Mouse (Mus musculus): Measurements from ENCODE around the gene Txnrd3. TPM values are rescaled to one million over a fixed set of nuclear protein-coding genes. Genes with fewer than 3 reads are reported as not detected.

Gene Txnrd3
- polyA plus RNA-seq, 1 experiment from 2014 or later: 13.2 TPM

GRCm38 (mm10) chr6:89662521-89662920 lies 18.7 kb downstream of the Txnrd3 start:
- no peak overlapping the region for H3K4me3 ChIP-seq (ENCODE audit: low read depth, low read length)
- no peak overlapping the region for H3K4me2 ChIP-seq (ENCODE audit: low read depth)
- no peaks in the 10 kb centered on the region for H3K27me3 ChIP-seq (ENCODE audit: control insufficient read depth, insufficient read depth, low read length)
- H3K9me3 ChIP-seq (ENCODE audit: control insufficient read depth, low read length): no peaks in the 10 kb centered on the region
- no peaks in the 10 kb centered on the region for H3K4me1 ChIP-seq (ENCODE audit: control insufficient read depth, insufficient read depth, low read length)
- no peaks in the 10 kb centered on the region for H3K36me3 ChIP-seq (ENCODE audit: control insufficient read depth, insufficient read depth, low read length)
- H3K27ac ChIP-seq (ENCODE audit: low read depth, low read length): no peak overlapping the region
- H3K9ac ChIP-seq (ENCODE audit: low read length): no peak overlapping the region
- DNase-seq (ENCODE audit: low spot score): no peak
- whole genome bisulfite sequencing: 93% methylated on average over 3 of the region's 3 CpGs
- ATAC-seq (ENCODE audit: insufficient read depth, low FRiP score, low TSS enrichment): no peak

DNA sequence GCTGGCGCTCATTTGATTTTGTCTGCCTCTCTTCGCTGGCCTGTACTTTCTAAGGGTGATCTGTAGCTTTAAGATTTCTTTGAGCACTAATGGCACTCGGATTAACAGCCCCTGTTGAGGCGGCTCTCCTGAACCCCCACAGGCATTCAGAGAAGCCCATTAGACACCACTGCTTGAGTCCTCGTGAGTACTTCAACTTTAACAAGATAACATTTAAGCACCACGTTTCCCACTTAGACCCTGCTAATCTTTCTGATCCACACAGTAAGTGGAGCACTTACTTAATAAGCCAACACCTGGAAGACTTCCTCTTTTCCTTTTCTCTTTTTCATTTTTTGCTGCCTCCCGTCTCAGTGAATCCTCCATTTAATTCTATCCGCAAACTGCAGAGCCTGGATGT lies 21.4 kb downstream of the Txnrd3 start:
- DNase-seq (ENCODE audit: low spot score) (no peak), ATAC-seq (ENCODE audit: insufficient read depth, low FRiP score, low TSS enrichment) (no peak)
- 65% methylated on average over 8 of the region's 8 CpGs for WGBS
- Histone ChIP-seq H3K9me3 (ENCODE audit: control insufficient read depth, low read length) (no peaks in the 10 kb centered on the region), H3K9ac (ENCODE audit: low read length) (no peak overlapping the region), H3K4me2 (ENCODE audit: low read depth) (no peak overlapping the region), H3K27ac (ENCODE audit: low read depth, low read length) (no peak overlapping the region), H3K36me3 (ENCODE audit: control insufficient read depth, insufficient read depth, low read length) (no peaks in the 10 kb centered on the region), H3K27me3 (ENCODE audit: control insufficient read depth, insufficient read depth, low read length) (no peaks in the 10 kb centered on the region), H3K4me1 (ENCODE audit: control insufficient read depth, insufficient read depth, low read length) (no peaks in the 10 kb centered on the region), H3K4me3 (ENCODE audit: low read depth, low read length) (no peak overlapping the region)

GRCm38 (mm10) chr6:89665667-89666066 lies 21.9 kb downstream of the Txnrd3 start:
- Histone ChIP-seq H3K4me1 (ENCODE audit: control insufficient read depth, insufficient read depth, low read length) (no peaks in the 10 kb centered on the region), H3K9ac (ENCODE audit: low read length) (no peak overlapping the region), H3K4me2 (ENCODE audit: low read depth) (no peak overlapping the region), H3K36me3 (ENCODE audit: control insufficient read depth, insufficient read depth, low read length) (no peaks in the 10 kb centered on the region), H3K27ac (ENCODE audit: low read depth, low read length) (no peak overlapping the region), H3K27me3 (ENCODE audit: control insufficient read depth, insufficient read depth, low read length) (no peaks in the 10 kb centered on the region), H3K9me3 (ENCODE audit: control insufficient read depth, low read length) (no peaks in the 10 kb centered on the region), H3K4me3 (ENCODE audit: low read depth, low read length) (no peak overlapping the region)
- ATAC-seq (ENCODE audit: insufficient read depth, low FRiP score, low TSS enrichment): no peak
- DNase-seq (ENCODE audit: low spot score): no peak
- 87% methylated on average over 7 of the region's 7 CpGs for WGBS

- WGBS: 78% methylated on average over 3 of the region's 3 CpGs
- DNase-seq (ENCODE audit: low spot score) (no peak), ATAC-seq (ENCODE audit: insufficient read depth, low FRiP score, low TSS enrichment) (no peak)
- Histone ChIP-seq H3K4me3 (ENCODE audit: low read depth, low read length) (no peak overlapping the region), H3K9ac (ENCODE audit: low read length) (no peak overlapping the region), H3K4me2 (ENCODE audit: low read depth) (no peak overlapping the region), H3K36me3 (ENCODE audit: control insufficient read depth, insufficient read depth, low read length) (no peaks in the 10 kb centered on the region), H3K9me3 (ENCODE audit: control insufficient read depth, low read length) (no peaks in the 10 kb centered on the region), H3K27ac (ENCODE audit: low read depth, low read length) (no peak overlapping the region), H3K27me3 (ENCODE audit: control insufficient read depth, insufficient read depth, low read length) (no peaks in the 10 kb centered on the region), H3K4me1 (ENCODE audit: control insufficient read depth, insufficient read depth, low read length) (no peaks in the 10 kb centered on the region)
Measured at GRCm38 (mm10) chr6:89666976-89667375, 23.2 kb downstream of the Txnrd3 start.

DNA sequence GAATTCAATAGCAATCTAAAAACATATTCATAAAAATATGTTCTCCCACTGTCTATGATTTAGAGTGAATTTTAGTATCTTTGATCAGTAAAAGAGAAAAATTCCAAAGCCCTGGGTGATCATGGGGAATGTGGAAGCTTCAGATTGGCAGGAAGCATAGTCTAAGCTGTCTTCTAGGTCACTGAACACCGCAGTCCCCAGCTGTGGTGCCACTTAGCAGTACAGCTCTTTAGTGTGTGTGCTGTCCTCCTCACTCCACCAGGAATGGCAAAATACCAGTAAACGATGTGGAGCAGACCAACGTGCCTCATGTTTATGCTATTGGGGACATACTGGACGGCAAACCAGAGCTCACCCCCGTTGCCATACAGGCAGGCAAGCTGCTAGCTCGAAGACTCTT lies 25.8 kb downstream of the Txnrd3 start:
- no peaks in the 10 kb centered on the region for H3K4me1 ChIP-seq (ENCODE audit: control insufficient read depth, insufficient read depth, low read length)
- 92% methylated on average over 6 of the region's 6 CpGs for WGBS
- no peaks in the 10 kb centered on the region for H3K9me3 ChIP-seq (ENCODE audit: control insufficient read depth, low read length)
- H3K9ac ChIP-seq (ENCODE audit: low read length): no peak overlapping the region
- DNase-seq (ENCODE audit: low spot score) (no peak), ATAC-seq (ENCODE audit: insufficient read depth, low FRiP score, low TSS enrichment) (no peak)
- no peak overlapping the region for H3K27ac ChIP-seq (ENCODE audit: low read depth, low read length)
- H3K4me3 ChIP-seq (ENCODE audit: low read depth, low read length): no peak overlapping the region
- H3K4me2 ChIP-seq (ENCODE audit: low read depth): no peak overlapping the region
- H3K27me3 ChIP-seq (ENCODE audit: control insufficient read depth, insufficient read depth, low read length): no peaks in the 10 kb centered on the region
- no peaks in the 10 kb centered on the region; the same call in 1 of the 2 replicates for H3K36me3 ChIP-seq (ENCODE audit: control insufficient read depth, insufficient read depth, low read length)

- 78% methylated on average over 6 of the region's 6 CpGs for WGBS
- H3K27me3 ChIP-seq (ENCODE audit: control insufficient read depth, insufficient read depth, low read length): no peaks in the 10 kb centered on the region
- no peak for ATAC-seq (ENCODE audit: insufficient read depth, low FRiP score, low TSS enrichment)
- H3K36me3 ChIP-seq (ENCODE audit: control insufficient read depth, insufficient read depth, low read length): no peaks in the 10 kb centered on the region; the same call in 1 of the 2 replicates
- H3K4me1 ChIP-seq (ENCODE audit: control insufficient read depth, insufficient read depth, low read length): no peaks in the 10 kb centered on the region
- H3K9ac ChIP-seq (ENCODE audit: low read length): no peak overlapping the region
- no peaks in the 10 kb centered on the region for H3K9me3 ChIP-seq (ENCODE audit: control insufficient read depth, low read length)
- no peak for DNase-seq (ENCODE audit: low spot score)
- no peak overlapping the region for H3K27ac ChIP-seq (ENCODE audit: low read depth, low read length)
- no peak overlapping the region for H3K4me2 ChIP-seq (ENCODE audit: low read depth)
- no peak overlapping the region for H3K4me3 ChIP-seq (ENCODE audit: low read depth, low read length)
Measured at GRCm38 (mm10) chr6:89671431-89671830, 27.6 kb downstream of the Txnrd3 start.

DNA sequence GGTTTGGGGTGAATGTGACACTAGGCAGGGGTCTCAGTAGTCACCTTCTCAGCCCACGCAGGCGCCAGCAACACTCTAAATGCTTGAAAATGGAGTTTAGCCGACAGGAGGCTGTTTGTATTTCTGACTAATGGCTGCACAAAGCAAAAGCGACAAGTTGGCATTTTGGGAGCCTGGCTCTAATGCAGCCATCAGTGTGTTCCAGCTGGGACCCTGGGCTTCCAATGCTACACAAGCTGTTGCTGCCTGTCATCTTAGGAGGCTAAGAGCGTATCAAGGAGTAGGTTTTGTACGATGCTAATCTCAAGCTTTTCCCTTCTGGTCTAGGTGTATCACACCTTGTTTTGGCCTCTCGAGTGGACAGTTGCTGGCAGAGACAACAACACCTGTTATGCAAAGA lies 28.9 kb downstream of the Txnrd3 start:
- Histone ChIP-seq H3K27me3 (ENCODE audit: control insufficient read depth, insufficient read depth, low read length) (no peaks in the 10 kb centered on the region), H3K9me3 (ENCODE audit: control insufficient read depth, low read length) (no peaks in the 10 kb centered on the region), H3K9ac (ENCODE audit: low read length) (no peak overlapping the region), H3K27ac (ENCODE audit: low read depth, low read length) (no peak overlapping the region), H3K4me2 (ENCODE audit: low read depth) (no peak overlapping the region), H3K4me3 (ENCODE audit: low read depth, low read length) (no peak overlapping the region), H3K4me1 (ENCODE audit: control insufficient read depth, insufficient read depth, low read length) (no peaks in the 10 kb centered on the region), H3K36me3 (ENCODE audit: control insufficient read depth, insufficient read depth, low read length) (no peaks in the 10 kb centered on the region; the same call in 1 of the 2 replicates)
- no peak for DNase-seq (ENCODE audit: low spot score)
- 94% methylated on average over 7 of the region's 7 CpGs for WGBS
- ATAC-seq (ENCODE audit: insufficient read depth, low FRiP score, low TSS enrichment): no peak

- no peaks in the 10 kb centered on the region; the same call in 1 of the 2 replicates for H3K36me3 ChIP-seq (ENCODE audit: control insufficient read depth, insufficient read depth, low read length)
- 90% methylated on average over 11 of the region's 11 CpGs for WGBS
Measured at GRCm38 (mm10) chr6:89673135-89673780, 29.5 kb downstream of the Txnrd3 start.

GRCm38 (mm10) chr6:89678522-89678921 lies 34.7 kb downstream of the Txnrd3 start:
- no peak overlapping the region for H3K4me2 ChIP-seq (ENCODE audit: low read depth)
- no peak overlapping the region for H3K27ac ChIP-seq (ENCODE audit: low read depth, low read length)
- H3K36me3 ChIP-seq (ENCODE audit: control insufficient read depth, insufficient read depth, low read length): no peaks in the 10 kb centered on the region; the same call in 1 of the 2 replicates
- H3K27me3 ChIP-seq (ENCODE audit: control insufficient read depth, insufficient read depth, low read length): no peaks in the 10 kb centered on the region
- no peaks in the 10 kb centered on the region for H3K4me1 ChIP-seq (ENCODE audit: control insufficient read depth, insufficient read depth, low read length)
- no peak overlapping the region for H3K4me3 ChIP-seq (ENCODE audit: low read depth, low read length)
- DNase-seq (ENCODE audit: low spot score): no peak
- H3K9me3 ChIP-seq (ENCODE audit: control insufficient read depth, low read length): no peaks in the 10 kb centered on the region
- ATAC-seq (ENCODE audit: insufficient read depth, low FRiP score, low TSS enrichment): no peak
- no peak overlapping the region for H3K9ac ChIP-seq (ENCODE audit: low read length)
- WGBS: 74% methylated on average over 4 of the region's 4 CpGs

More at GRCm38 (mm10) chr6:89673135-89673780, 29.5 kb downstream of the Txnrd3 start:
- Histone ChIP-seq H3K4me3 (ENCODE audit: low read depth, low read length) (no peak overlapping the region), H3K4me2 (ENCODE audit: low read depth) (no peak overlapping the region), H3K27me3 (ENCODE audit: control insufficient read depth, insufficient read depth, low read length) (no peaks in the 10 kb centered on the region), H3K4me1 (ENCODE audit: control insufficient read depth, insufficient read depth, low read length) (no peaks in the 10 kb centered on the region), H3K27ac (ENCODE audit: low read depth, low read length) (no peak overlapping the region), H3K9ac (ENCODE audit: low read length) (no peak overlapping the region), H3K9me3 (ENCODE audit: control insufficient read depth, low read length) (no peaks in the 10 kb centered on the region)
- ATAC-seq (ENCODE audit: insufficient read depth, low FRiP score, low TSS enrichment): no peak
- DNase-seq (ENCODE audit: low spot score): no peak

All from neural tube, embryonic 11.5 days (tissue).